Mouse (Mus musculus) liver, adult 2 months (tissue): Measurements from ENCODE around the gene 1700013F07Rik. TPM values are rescaled to one million over a fixed set of nuclear protein-coding genes. Genes with fewer than 3 reads are reported as not detected.

Experiments used
- DNase-seq: peaks from one replicate; pipeline ENCODE4 v3.0.0-alpha.2; 2011; ENCODE audit warnings: low read depth, low spot score; ENCODE audit errors: extremely low read depth
- H3K27ac ChIP-seq: fragments of 200-500 bp; replicated peaks from 2 replicates; pipeline ENCODE4 v1.5.1; 2012; ENCODE audit warnings: low read depth, mild to moderate bottlenecking, control low read depth, inconsistent platforms, low read length; ENCODE audit not compliant: insufficient read depth
- H3K27me3 ChIP-seq: fragments of 200-500 bp; 2 replicates; pipeline ENCODE4 v1.6.1; 2012; ENCODE audit warnings: mild to moderate bottlenecking, moderate library complexity, low read length, inconsistent platforms; ENCODE audit not compliant: control insufficient read depth, insufficient read depth
- H3K36me3 ChIP-seq: fragments of 200-500 bp; 2 replicates; pipeline ENCODE4 v1.6.1; 2012; ENCODE audit warnings: low read length, inconsistent platforms; ENCODE audit not compliant: control insufficient read depth, insufficient read depth
- H3K4me1 ChIP-seq: fragments of 200-500 bp; 2 replicates; pipeline ENCODE4 v1.6.1; 2011; ENCODE audit warnings: low read length; ENCODE audit not compliant: control insufficient read depth, insufficient read depth
- H3K4me3 ChIP-seq: fragments of 200-500 bp; 2 replicates; pipeline ENCODE4 v1.5.1; 2011; ENCODE audit warnings: low read depth, mild to moderate bottlenecking, control low read depth, low read length, moderate library complexity; ENCODE audit not compliant: insufficient read depth
- H3K79me2 ChIP-seq: fragments of 200-500 bp; 2 replicates; pipeline ENCODE4 v1.6.1; 2012; ENCODE audit warnings: inconsistent platforms, mild to moderate bottlenecking, low read length, moderate library complexity; ENCODE audit not compliant: control insufficient read depth, insufficient read depth
- H3K9ac ChIP-seq: fragments of 200-500 bp; 2 replicates; pipeline ENCODE4 v1.6.1; 2012; ENCODE audit warnings: low read depth, mild to moderate bottlenecking, control low read depth, inconsistent platforms, low read length
- CTCF ChIP-seq: fragments of 200-500 bp; IDR thresholded peaks from 2 replicates; pipeline ENCODE4 v1.5.1; 2011; ENCODE audit warnings: low read depth, low read length, control low read depth
- POLR2A ChIP-seq: fragments of 200-500 bp; IDR thresholded peaks from 2 replicates; pipeline ENCODE4 v1.6.1; 2011; ENCODE audit warnings: low read length, control low read depth; ENCODE audit not compliant: insufficient read depth; ENCODE audit errors: extremely low read depth
- WGBS: fragments of 180-500 bp; shearing (Covaris S2); methylation state at CpG from one replicate; pipeline ENCODE4 v1.1.7; 2018; 5-methylcytosine and 5-hydroxymethylcytosine counted together
- polyA plus RNA-seq: library from polyadenylated mRNA; depleted of rRNA; stranded (reverse); fragments of >200 nt; gene quantifications from 2 replicates; pipeline ENCODE4 v1.2.3, GENCODE M21; 2012
- total RNA-seq: library from RNA; depleted of rRNA; stranded (reverse); fragments of >200 nt; gene quantifications from 2 replicates; pipeline ENCODE4 v1.2.3, GENCODE M21; 2014

1700013F07Rik gene
- total and polyA plus RNA-seq, 2 experiments = not detected

DNA sequence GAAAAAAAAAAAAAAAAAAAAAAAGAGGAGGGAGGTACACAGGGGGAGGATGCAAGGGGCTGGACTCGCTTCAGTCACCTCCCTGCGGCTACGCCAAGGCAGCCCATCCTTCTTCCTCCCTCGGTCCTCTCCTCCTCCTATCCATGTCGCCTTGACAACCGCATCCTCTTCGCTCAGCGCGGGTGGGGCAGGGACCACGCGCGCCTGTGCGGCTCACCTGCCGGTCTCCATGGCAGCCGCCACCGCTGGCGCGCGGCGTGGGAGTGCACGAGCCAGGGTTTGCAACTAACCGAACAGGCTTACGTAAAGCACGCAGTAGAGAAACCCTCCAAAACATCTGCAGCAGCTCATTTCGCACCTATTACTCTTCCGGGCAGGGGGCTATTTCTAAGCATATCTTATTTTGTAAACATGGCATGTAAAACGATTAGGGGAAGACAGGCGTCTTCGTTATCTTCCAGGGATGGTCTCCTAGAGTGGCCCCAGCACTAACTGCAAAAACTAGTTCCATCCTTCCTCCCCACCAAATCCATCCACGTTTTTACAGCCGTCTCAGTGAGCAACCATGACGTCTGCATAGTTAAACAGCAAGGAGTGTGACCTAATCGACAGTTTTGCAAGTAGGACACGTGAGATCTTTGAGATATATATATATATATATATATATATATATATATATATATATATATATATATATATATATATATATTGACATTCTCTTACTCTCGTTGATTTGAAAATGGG, 2.7 kb downstream of the 1700013F07Rik start, which contains the start of gene 5330417C22Rik:
Gene 5330417C22Rik (minus strand): TSS at position 20 of the 744 bp plus-strand sequence.
- TF ChIP-seq CTCF (no peak), POLR2A (no peak)

DNA sequence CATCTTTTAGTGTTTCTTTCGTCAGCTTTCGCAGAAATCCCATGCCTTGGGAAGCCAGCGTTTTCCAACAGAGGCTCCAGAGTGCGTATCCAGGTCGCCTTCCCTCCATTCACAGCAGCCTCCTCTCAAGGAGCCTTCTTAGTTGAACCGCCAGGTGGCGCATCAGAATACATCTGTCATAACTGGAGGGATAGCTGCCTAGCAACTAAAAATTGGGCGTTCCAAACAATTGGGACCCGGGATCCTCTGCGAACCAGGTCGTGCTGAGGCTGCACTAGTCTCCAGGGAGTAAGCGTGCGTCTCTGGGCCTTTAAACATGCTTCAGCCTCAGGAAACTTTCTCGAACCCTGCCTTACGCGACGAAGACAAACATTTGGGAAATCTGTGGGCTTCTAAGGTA, 3.4 kb downstream of the 1700013F07Rik start:
- Histone ChIP-seq H3K36me3 (no peaks in the 10 kb centered on the region), H3K9ac (no peak overlapping the region), H3K27ac (no peak overlapping the region), H3K4me1 (peaks cover 5% of the 10 kb centered on the region; the same call in 1 of the 2 replicates), H3K4me3 (no peak overlapping the region), H3K27me3 (peaks cover 5% of the 10 kb centered on the region; the same call in 1 of the 2 replicates), H3K79me2 (no peaks in the 10 kb centered on the region)
- WGBS = 13% methylated on average over 17 of the region's 17 CpGs
- TF ChIP-seq POLR2A = no peak
- peak; percentile 81 for TF ChIP-seq CTCF
- DNase-seq = peak; percentile 66

More for the DNA sequence above, 2.7 kb downstream of the 1700013F07Rik start, which contains the start of gene 5330417C22Rik:
- DNase-seq = no peak
- Histone ChIP-seq H3K4me1 (peaks cover 5% of the 10 kb centered on the region; the same call in 1 of the 2 replicates), H3K36me3 (no peaks in the 10 kb centered on the region), H3K27me3 (peaks cover 5% of the 10 kb centered on the region; the same call in 1 of the 2 replicates), H3K9ac (no peak within 1 kb of the TSS), H3K4me3 (peak within 1 kb of the TSS; percentile 41; the same call in 1 of the 2 replicates), H3K79me2 (no peaks in the 10 kb centered on the region), H3K27ac (no peak within 1 kb of the TSS)
- WGBS = 4% methylated on average over 35 of the region's 35 CpGs

DNA sequence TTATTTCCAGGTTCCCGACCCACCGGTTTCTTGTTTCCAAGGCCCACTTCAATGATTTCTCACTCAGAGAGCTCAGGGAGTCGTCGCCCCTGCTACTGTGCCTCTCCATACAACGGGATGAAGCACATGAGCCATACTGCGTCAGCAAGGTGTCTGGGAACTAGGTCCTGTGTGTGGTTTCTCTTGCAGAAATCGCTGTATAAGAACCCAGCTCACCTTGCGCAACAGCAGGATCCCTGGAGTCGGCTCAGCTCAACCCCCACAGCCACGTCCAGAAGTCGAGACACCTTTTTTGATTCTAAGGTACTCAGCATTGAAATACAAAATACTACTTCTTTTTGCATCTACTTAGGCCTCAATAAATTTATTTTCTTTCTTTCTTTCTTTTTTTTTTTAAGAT, 8.3 kb downstream of the 1700013F07Rik start:
- no peak overlapping the region for H3K4me3 ChIP-seq
- no peak overlapping the region for H3K9ac ChIP-seq
- no peak overlapping the region for H3K27ac ChIP-seq
- no peaks in the 10 kb centered on the region for H3K4me1 ChIP-seq
- 75% methylated on average over 11 of the region's 11 CpGs for WGBS
- H3K36me3 ChIP-seq = no peaks in the 10 kb centered on the region
- H3K27me3 ChIP-seq = no peaks in the 10 kb centered on the region
- DNase-seq = no peak
- no peaks in the 10 kb centered on the region for H3K79me2 ChIP-seq
- TF ChIP-seq CTCF (no peak), POLR2A (no peak)

DNA sequence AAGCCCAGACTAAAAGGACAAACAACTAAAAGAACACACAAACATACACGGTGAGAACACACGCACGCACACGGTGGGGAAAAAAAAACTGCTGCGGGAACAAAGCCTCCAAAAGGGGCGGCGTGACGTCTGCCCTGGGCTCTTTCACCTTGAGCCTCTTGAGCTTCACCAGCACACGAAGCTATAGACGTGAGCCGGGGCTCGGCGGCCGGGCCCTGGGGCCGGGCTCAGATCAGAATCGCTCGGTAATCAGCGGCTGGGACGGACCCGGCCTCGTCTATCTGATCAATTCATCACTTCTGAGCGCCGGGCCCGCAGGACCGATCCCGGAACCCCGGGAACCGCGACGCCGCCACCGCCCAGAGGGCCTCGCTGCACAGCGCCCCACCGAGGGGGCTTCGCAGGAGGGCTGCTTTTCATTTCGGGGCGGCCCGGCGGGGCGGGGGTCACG, 20.2 kb downstream of the 1700013F07Rik start:
- Histone ChIP-seq H3K4me1 (no peaks in the 10 kb centered on the region), H3K36me3 (peaks cover 11% of the 10 kb centered on the region; the same call in 1 of the 2 replicates), H3K9ac (peak overlapping the region; percentile 88), H3K27ac (peak overlapping the region; percentile 42), H3K79me2 (no peaks in the 10 kb centered on the region), H3K27me3 (no peaks in the 10 kb centered on the region), H3K4me3 (peak overlapping the region; percentile 77)
- TF ChIP-seq CTCF = no peak
- TF ChIP-seq POLR2A = no peak
- whole genome bisulfite sequencing = under 1% methylated on average over 42 of the region's 42 CpGs
- DNase-seq = no peak

DNA sequence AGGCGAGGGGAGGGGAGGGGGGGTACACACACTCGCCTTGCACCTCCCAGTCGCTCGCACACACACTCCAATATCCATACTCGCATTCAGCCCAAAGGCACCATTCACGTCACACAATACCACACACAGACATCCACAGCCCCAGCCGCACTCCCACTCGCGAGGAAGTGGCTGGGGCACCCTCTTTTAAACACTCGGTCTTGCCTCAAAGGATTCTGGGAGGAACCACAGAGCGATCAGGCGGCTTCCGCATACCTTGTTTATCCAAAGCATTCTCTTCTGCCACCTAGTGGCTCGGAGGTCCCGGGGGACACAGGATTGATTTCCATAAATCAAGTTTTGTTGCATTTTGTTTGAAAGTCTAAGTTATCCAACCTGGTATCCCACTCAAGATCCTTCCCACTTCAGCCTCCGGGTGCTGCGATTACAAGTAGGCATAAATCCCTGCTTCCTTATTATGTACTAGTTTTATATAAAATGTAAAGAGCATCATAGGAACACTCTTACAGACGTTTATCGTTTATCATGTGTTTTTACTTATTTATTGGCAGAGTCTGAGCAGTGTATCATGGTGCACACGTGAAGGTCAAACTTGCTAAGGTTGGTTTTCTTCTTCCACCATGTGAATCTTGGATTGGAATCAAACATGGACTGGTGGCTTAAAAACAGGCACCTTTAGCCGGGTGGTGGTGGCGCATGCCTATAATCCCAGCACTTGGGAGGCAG, 20.8 kb downstream of the 1700013F07Rik start:
- Histone ChIP-seq H3K9ac (peak overlapping the region; percentile 88), H3K4me1 (no peaks in the 10 kb centered on the region), H3K4me3 (peak overlapping the region; percentile 77), H3K27ac (peak overlapping the region; percentile 42), H3K27me3 (no peaks in the 10 kb centered on the region), H3K36me3 (peaks cover 12% of the 10 kb centered on the region; the same call in 1 of the 2 replicates), H3K79me2 (no peaks in the 10 kb centered on the region)
- WGBS = 17% methylated on average over 22 of the region's 22 CpGs
- peak; percentile 91 for DNase-seq
- peak; percentile 100 for TF ChIP-seq POLR2A
- peak; percentile 81 for TF ChIP-seq CTCF
